Mouse (Mus musculus) liver, embryonic 11.5 days (tissue): ENCODE measurements around the gene Izumo4. TPM values are rescaled to one million over a fixed set of nuclear protein-coding genes. Genes with fewer than 3 reads are reported as not detected.

Source experiments
- ATAC-seq: fragments of 200-750 bp; cut with Nextera tagmentation; replicated peaks from 2 replicates; pipeline ENCODE4 v1.8.0; 2017; ENCODE audit warnings: moderate number of reproducible peaks, mild to moderate bottlenecking, moderate TSS enrichment, moderate library complexity; ENCODE audit not compliant: low FRiP score
- DNase-seq: peaks from one replicate; pipeline ENCODE4 v3.0.0-alpha.2; 2017; ENCODE audit warnings: low spot score
- H3K27ac ChIP-seq: fragments of 300-500 bp; sonication (generic); 2 replicates; pipeline ENCODE4 v1.5.1; 2014; ENCODE audit warnings: mild to moderate bottlenecking, low read depth, low read length, control low read depth
- H3K27me3 ChIP-seq: fragments of 300-500 bp; sonication (generic); replicated peaks from 2 replicates; pipeline ENCODE4 v1.6.1; 2014; ENCODE audit warnings: low read length, mixed read lengths; ENCODE audit not compliant: control insufficient read depth, insufficient read depth
- H3K36me3 ChIP-seq: fragments of 300-500 bp; sonication (generic); 2 replicates; pipeline ENCODE4 v1.6.1; 2014; ENCODE audit warnings: mild to moderate bottlenecking, low read length, moderate library complexity, mixed read lengths; ENCODE audit not compliant: control insufficient read depth, insufficient read depth
- H3K4me1 ChIP-seq: fragments of 300-500 bp; sonication (generic); replicated peaks from 2 replicates; pipeline ENCODE4 v1.6.1; 2014; ENCODE audit warnings: low read length, mixed read lengths; ENCODE audit not compliant: control insufficient read depth, insufficient read depth
- H3K4me2 ChIP-seq: fragments of 300-500 bp; sonication (generic); 2 replicates; pipeline ENCODE4 v1.6.1; 2014; ENCODE audit warnings: mild to moderate bottlenecking, control low read depth, moderate library complexity
- H3K4me3 ChIP-seq: fragments of 300-500 bp; sonication (generic); 2 replicates; pipeline ENCODE4 v1.5.1; 2014; ENCODE audit warnings: low read depth, low read length, control low read depth
- H3K9ac ChIP-seq: fragments of 300-500 bp; sonication (generic); 2 replicates; pipeline ENCODE4 v1.6.1; 2014; ENCODE audit warnings: low read depth, low read length, control low read depth
- H3K9me3 ChIP-seq: fragments of 300-500 bp; sonication (generic); 2 replicates; pipeline ENCODE4 v1.6.1; 2016; ENCODE audit warnings: low read length, inconsistent platforms, mixed read lengths; ENCODE audit not compliant: control insufficient read depth
- WGBS: fragments of 180-500 bp; shearing (Covaris S2); extraction: QIAGEN DNeasy Blood & Tissue Kit; methylation state at CpG from one replicate; pipeline ENCODE4 v1.1.7; 2014; 5-methylcytosine and 5-hydroxymethylcytosine counted together
- polyA plus RNA-seq: library from polyadenylated mRNA; unstranded; fragments of >200 nt; fragmentation: Nextera tagmentation; extraction: Ambion mirVana; gene quantifications from 2 replicates; pipeline ENCODE4 v1.2.1, GENCODE M21; 2014

Gene Izumo4
- polyA plus RNA-seq, 1 experiment from 2014 or later, result 6.8 TPM

DNA sequence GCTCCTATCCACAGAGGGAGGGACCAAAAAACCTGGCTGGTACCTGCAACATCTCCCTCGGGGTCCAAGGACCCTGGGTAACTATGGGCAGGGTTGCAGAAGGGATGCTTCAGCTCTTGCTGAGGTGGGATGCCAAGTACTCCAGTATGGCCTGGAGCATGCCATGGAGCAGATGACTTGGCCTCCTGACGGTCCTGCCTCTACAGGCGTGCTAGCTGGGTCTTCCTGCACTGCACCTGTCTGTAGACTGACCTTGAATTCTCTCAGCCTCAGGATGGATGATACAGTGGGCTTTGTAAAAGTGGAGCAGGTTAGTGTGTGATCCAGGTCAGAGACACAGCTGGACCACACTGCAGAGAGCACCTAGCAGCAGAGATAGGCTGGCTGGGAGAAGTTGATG is 3.5 kb downstream of the Izumo4 start:
- H3K27ac ChIP-seq, result no peak overlapping the region
- WGBS, result 79% methylated on average over 3 of the region's 3 CpGs

GRCm38 (mm10) chr10:80710834-80711233 is 8.8 kb downstream of the Izumo4 start:
- Histone ChIP-seq H3K27me3 (no peaks in the 10 kb centered on the region), H3K4me3 (no peak overlapping the region), H3K4me2 (no peak overlapping the region), H3K36me3 (peaks cover 82% of the 10 kb centered on the region), H3K27ac (no peak overlapping the region), H3K9me3 (no peaks in the 10 kb centered on the region), H3K4me1 (no peaks in the 10 kb centered on the region), H3K9ac (no peak overlapping the region)
- ATAC-seq (no peak), DNase-seq (no peak)
- 81% methylated on average over 3 of the region's 3 CpGs for WGBS

More for the DNA sequence above, 3.5 kb downstream of the Izumo4 start:
- H3K36me3 ChIP-seq, result peaks cover 40% of the 10 kb centered on the region
- no peak for DNase-seq
- no peak overlapping the region for H3K9ac ChIP-seq
- H3K27me3 ChIP-seq, result no peaks in the 10 kb centered on the region
- H3K4me1 ChIP-seq, result peaks cover 20% of the 10 kb centered on the region
- no peak overlapping the region for H3K4me3 ChIP-seq
- no peak overlapping the region for H3K4me2 ChIP-seq
- ATAC-seq, result no peak
- no peaks in the 10 kb centered on the region for H3K9me3 ChIP-seq

DNA sequence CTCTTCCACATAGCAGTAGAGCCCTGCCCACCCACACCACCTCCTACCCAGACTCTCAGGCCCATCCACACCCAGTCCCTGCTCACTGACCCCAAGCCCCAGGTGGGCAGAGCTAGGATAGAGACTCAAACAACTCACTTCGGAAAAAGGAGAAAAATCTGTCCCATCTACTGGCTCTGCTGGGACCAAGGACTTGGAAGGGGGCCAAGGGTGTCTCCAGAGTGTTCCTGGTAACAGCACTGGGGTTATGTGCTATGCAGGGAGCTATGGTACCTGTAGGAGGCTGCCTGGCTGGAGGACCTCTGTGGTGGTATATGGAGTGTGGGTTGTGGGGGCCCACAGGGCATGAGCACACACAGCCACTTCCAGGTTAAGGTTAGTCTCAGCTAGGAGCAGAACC is 15.3 kb downstream of the Izumo4 start:
- no peaks in the 10 kb centered on the region for H3K9me3 ChIP-seq
- 86% methylated on average over 1 of the region's 1 CpGs for WGBS
- no peaks in the 10 kb centered on the region for H3K4me1 ChIP-seq
- H3K27me3 ChIP-seq, result no peaks in the 10 kb centered on the region
- no peak for DNase-seq
- H3K4me3 ChIP-seq, result no peak overlapping the region
- H3K27ac ChIP-seq, result no peak overlapping the region
- H3K4me2 ChIP-seq, result no peak overlapping the region
- peaks cover 80% of the 10 kb centered on the region for H3K36me3 ChIP-seq
- no peak overlapping the region for H3K9ac ChIP-seq
- ATAC-seq, result no peak

DNA sequence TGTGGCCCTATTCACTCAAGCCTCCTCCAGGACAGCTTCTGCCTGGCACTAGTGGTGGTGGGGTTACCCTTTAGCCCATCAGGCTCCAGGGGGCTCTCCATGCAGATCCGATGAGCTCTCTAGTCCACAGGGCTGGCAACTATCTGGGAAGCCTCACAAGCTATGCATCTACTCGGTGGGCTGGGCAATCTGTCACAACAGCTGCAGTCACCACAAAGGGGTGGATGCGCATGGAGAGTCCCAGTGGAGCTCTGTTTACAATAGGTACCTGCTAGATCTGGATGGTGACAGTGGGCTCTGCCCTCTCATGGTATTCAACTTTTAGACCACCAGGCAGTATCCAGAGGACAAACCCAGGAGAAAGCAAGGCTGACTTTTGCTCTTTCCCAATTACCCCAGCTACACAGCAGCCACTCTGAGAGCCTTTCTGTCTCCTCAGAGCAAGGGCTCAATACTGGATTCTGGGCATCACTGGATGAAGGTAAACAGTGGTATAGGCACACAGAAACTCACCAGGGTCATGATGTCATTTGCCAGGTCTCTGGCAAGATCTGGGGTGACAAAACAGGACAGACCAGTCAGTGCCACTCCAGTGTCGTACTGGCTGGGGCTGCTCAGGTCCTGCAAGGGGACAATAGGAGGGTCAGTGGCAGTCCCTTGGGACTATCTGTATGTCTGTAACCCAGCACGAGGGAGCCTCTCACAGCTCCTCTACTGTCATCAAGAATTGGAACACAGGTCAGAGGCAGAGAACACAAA is 25.6 kb downstream of the Izumo4 start:
- WGBS, result 83% methylated on average over 5 of the region's 5 CpGs
- H3K27ac ChIP-seq, result no peak overlapping the region
- H3K9ac ChIP-seq, result no peak overlapping the region

GRCm38 (mm10) chr10:80732611-80733101 is 30.7 kb downstream of the Izumo4 start:
- Histone ChIP-seq H3K4me3 (no peak overlapping the region), H3K9me3 (no peaks in the 10 kb centered on the region), H3K36me3 (peaks cover 43% of the 10 kb centered on the region), H3K27me3 (no peaks in the 10 kb centered on the region), H3K4me2 (no peak overlapping the region), H3K9ac (no peak overlapping the region), H3K4me1 (peaks cover 8% of the 10 kb centered on the region), H3K27ac (no peak overlapping the region)
- DNase-seq (no peak), ATAC-seq (no peak)
- 95% methylated on average over 6 of the region's 6 CpGs for WGBS

More for the DNA sequence above, 25.6 kb downstream of the Izumo4 start:
- DNase-seq, result no peak
- no peak for ATAC-seq
- H3K36me3 ChIP-seq, result peaks cover 71% of the 10 kb centered on the region
- no peak overlapping the region for H3K4me3 ChIP-seq
- no peaks in the 10 kb centered on the region for H3K4me1 ChIP-seq
- H3K9me3 ChIP-seq, result no peaks in the 10 kb centered on the region
- H3K4me2 ChIP-seq, result no peak overlapping the region
- H3K27me3 ChIP-seq, result no peaks in the 10 kb centered on the region

DNA sequence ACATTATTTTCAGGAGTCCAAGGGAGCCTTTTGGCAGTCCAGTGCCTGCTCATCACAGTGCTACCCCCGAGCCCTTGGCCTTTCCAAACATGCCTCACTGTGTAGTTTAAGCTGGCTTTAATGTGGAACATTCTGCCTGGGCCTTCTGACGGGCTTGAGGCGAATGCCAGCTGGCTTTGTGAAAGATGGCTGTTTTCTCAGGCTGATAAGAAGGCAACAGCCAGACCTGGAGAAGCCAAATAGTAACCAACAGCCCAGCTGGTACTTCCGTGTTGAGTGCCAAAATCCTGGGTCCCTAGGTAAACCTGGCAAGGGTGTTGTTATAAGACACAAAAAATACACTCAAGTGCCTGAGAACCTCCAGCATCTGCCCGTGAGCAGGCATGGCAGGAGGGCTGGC is 34.7 kb downstream of the Izumo4 start:
- Histone ChIP-seq H3K36me3 (peaks cover 11% of the 10 kb centered on the region), H3K27me3 (no peaks in the 10 kb centered on the region), H3K9me3 (no peaks in the 10 kb centered on the region), H3K9ac (0 out of 2 replicates have a peak overlapping the region, but pooled peaks have one; percentile 5), H3K4me1 (peaks cover 23% of the 10 kb centered on the region), H3K4me3 (no peak overlapping the region), H3K27ac (no peak overlapping the region), H3K4me2 (no peak overlapping the region)
- DNase-seq, result no peak
- 62% methylated on average over 5 of the region's 5 CpGs for WGBS
- no peak for ATAC-seq

DNA sequence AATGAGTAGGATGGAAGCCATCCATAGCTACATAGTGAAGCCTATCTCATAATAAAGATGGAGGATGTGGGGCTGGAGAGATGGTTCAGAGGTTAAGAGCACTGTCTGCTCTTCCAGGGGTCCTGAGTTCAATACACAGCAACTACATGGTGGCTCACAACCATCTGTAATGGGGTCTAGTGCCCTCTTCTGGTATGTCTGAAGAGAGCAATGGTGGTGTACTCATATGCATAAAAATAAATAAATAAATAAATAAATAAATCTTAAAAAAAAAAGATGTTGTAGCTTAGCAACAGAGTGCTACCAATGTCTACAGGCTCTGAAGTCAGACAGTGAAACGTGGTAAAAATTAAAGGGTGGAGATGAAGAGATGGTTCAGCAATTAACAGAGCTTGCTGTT is 36.7 kb downstream of the Izumo4 start:
- Histone ChIP-seq H3K27me3 (no peaks in the 10 kb centered on the region), H3K4me2 (no peak overlapping the region), H3K9me3 (no peaks in the 10 kb centered on the region), H3K36me3 (peaks cover 4% of the 10 kb centered on the region; the same call in 1 of the 2 replicates), H3K4me1 (peaks cover 27% of the 10 kb centered on the region), H3K4me3 (no peak overlapping the region), H3K9ac (no peak overlapping the region), H3K27ac (no peak overlapping the region)
- no peak for ATAC-seq
- DNase-seq, result no peak
- WGBS, result 65% methylated on average over 1 of the region's 1 CpGs

DNA sequence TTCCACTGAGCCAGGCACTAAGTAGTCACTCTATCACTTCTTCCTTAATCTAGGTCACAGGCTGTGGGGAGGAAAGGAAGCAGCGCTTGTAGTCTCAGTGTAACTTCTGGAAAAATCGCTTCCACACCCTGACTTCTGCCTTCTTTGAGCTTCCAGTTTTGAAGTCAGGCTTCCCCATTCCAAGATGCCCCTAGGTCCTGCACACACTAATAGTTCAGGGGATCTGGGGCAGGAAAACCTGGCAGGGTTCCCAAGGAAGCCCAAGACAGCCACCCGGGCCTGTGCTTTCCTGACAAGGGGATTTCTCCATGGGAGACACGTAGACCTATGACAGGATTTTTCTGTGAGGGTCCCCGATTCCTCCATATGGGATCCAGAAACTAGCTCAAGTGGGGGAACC is 39.2 kb downstream of the Izumo4 start:
- DNase-seq, result no peak

More for the DNA sequence above, 39.2 kb downstream of the Izumo4 start:
- peaks cover 35% of the 10 kb centered on the region for H3K4me1 ChIP-seq
- peak overlapping the region; percentile 91 for H3K4me3 ChIP-seq
- ATAC-seq, result no peak
- peak overlapping the region; percentile 96 for H3K9ac ChIP-seq
- H3K36me3 ChIP-seq, result peaks cover 4% of the 10 kb centered on the region; the same call in 1 of the 2 replicates
- WGBS, result 12% methylated on average over 5 of the region's 5 CpGs
- H3K27me3 ChIP-seq, result no peaks in the 10 kb centered on the region
- peak overlapping the region; percentile 99 for H3K4me2 ChIP-seq
- H3K9me3 ChIP-seq, result no peaks in the 10 kb centered on the region
- peak overlapping the region; percentile 86 for H3K27ac ChIP-seq
